Mouse (Mus musculus) brain, embryonic 14.5 days (tissue): ENCODE measurements at regions not wholly inside any gene's neighbourhood (a gene's known extent, or its start where the extent isn't known, plus 50 kb on each side); places are given as distances from the start of the nearest gene placed in this dataset.

Source experiments
- DNase-seq: peaks from one replicate; pipeline ENCODE4 v3.0.0-alpha.2; 2011; ENCODE audit warnings: low read depth
- CTCF ChIP-seq: fragments of 200-500 bp; IDR thresholded peaks from 2 replicates; pipeline ENCODE4 v1.5.1; 2012; ENCODE audit warnings: inconsistent platforms, mild to moderate bottlenecking, moderate library complexity, borderline replicate concordance; ENCODE audit not compliant: insufficient read depth, insufficient read length; ENCODE audit errors: extremely low read depth
- POLR2A ChIP-seq: fragments of 200-500 bp; IDR thresholded peaks from 2 replicates; pipeline ENCODE4 v1.6.1; 2012; ENCODE audit warnings: mild to moderate bottlenecking, inconsistent platforms, borderline replicate concordance; ENCODE audit not compliant: poor library complexity, insufficient read depth, insufficient read length, severe bottlenecking; ENCODE audit errors: extremely low read depth

GRCm38 (mm10) chr11:31282136-31282535 is 87.7 kb downstream of the Stc2 start:
- TF ChIP-seq POLR2A: no peak
- no peak for TF ChIP-seq CTCF
- DNase-seq: peak; percentile 53

- TF ChIP-seq POLR2A: no peak
- TF ChIP-seq CTCF: 0 out of 2 replicates have a peak, but pooled peaks have one; percentile 11
- DNase-seq: peak; percentile 93
These were observed 66.2 kb upstream of the Gm17332 start for GRCm38 (mm10) chr11:31248467-31248866.
